Mouse (Mus musculus): ENCODE results near the gene Zhx3.

Gene Zhx3

DNA sequence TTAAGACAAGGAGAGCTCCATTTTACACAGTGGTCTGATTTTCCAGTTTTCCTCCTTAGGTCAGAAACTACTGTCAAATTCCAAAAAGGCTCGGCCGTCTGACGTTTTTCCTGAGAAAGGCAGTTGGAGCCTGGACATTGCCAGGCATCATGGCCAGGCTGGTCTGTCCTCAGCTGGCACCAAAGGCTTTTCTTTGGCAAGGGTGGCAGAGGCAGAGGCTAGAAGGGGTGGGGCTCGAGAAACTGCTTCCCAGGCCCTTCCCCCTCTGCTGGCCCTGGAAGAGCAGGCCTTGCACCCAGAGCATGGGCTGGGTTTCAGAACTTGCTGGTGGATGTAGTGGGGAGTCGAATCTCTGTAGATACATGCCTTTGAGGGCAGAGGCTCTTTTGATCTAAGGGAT, 9.6 kb upstream of the Zhx3 start:
- DNase-seq (ENCODE audit: low spot score in 2 of 2): no peak

- no peak for DNase-seq (ENCODE audit: low spot score in 2 of 2)
Observed at GRCm38 (mm10) chr2:160881462-160882101, 8.8 kb upstream of the Zhx3 start.

DNA sequence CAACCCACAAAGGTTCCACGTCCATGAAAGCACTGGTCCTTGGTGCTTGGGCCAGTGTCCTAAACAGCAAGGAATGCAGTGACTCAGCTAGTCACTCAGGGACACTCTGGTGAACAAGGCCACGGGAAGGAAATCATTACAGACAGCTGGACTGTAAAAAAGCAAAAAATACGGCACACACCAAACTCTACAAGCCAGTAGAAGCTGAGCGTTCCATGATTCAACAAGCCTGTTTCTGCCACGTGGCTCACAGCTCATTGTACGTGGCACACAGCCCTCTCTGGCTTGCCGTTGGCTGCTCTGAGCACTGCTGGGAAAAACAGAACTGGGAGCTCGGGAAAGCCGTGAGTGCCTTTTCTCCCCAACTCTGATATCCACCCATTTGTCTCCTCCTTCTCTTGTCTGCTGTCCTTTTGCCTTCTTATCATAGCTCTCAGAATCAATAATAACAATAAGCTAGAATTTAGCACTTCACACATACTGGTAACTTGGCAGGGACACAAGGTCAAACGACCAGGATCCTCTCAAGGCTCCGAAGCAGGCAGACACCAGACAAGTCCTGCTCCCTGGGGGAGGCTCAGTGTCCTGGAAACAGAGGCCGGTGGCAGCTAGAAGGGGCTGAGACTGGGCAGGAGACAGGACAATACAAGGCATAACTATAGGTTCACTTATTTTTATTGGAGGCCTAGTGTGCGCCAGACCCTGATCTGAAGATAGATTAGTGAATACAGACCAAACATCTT, 7.8 kb upstream of the Zhx3 start, which contains the start of gene Lpin3:
TSS of gene Lpin3 (plus strand) at position 218 of the 743 bp plus-strand sequence.
- DNase-seq (ENCODE audit: low spot score in 2 of 2): no peak

DNA sequence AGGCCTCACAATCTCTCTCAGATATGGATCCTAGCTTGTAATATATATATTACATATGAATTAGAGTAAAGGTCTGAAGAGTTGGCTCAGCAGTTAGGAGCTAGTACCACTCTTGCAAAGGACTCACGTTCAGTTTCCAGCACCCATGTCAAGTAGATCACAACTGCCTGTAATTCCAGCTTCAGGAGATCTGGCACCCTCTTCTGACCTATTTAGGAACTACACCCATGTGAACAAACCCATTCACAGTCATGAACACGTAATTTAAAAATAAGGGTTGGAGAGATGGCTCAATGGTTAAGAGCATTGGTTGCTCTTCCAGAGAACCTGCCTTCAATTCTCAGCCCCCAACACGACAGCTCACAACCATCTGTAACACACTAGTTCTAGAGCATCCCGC, 3.3 kb upstream of the Zhx3 start:
- no peak for DNase-seq (ENCODE audit: low spot score in 2 of 2)

- DNase-seq (ENCODE audit: low spot score in 2 of 2): no peak
Observed at GRCm38 (mm10) chr2:160874231-160874877, 1.6 kb upstream of the Zhx3 start.

- DNase-seq (ENCODE audit: low spot score in 2 of 2): peak; percentile 64 to 82
Observed at GRCm38 (mm10) chr2:160872395-160872794, 403 bp downstream of the Zhx3 start.

GRCm38 (mm10) chr2:160871310-160871709, 1.5 kb downstream of the Zhx3 start:
- no peak for DNase-seq (ENCODE audit: low spot score in 2 of 2)

- DNase-seq (ENCODE audit: low spot score in 2 of 2): no peak
Observed at GRCm38 (mm10) chr2:160869446-160869845, 3.4 kb downstream of the Zhx3 start.

GRCm38 (mm10) chr2:160865266-160865665, 7.5 kb downstream of the Zhx3 start:
- no peak for DNase-seq (ENCODE audit: low spot score in 2 of 2)

DNA sequence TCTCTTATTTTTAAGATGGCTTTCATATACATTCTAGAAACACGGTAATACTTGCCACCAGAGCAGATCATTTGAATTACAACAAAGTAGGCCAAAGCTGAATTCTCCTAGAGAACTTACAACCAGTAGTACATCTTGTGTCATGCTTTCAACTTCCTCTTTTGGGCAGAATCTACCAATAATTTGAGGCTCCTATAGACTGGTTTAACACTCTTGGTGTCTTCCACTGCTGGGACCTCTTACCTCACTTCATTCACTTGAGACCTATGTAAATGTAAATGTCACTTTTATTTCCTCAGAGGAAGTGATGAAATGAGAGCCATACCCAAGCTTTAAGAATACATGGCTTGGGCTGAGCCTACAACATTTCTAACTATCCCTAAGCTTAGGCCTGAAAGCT, 8.7 kb downstream of the Zhx3 start:
- DNase-seq (ENCODE audit: low spot score in 2 of 2): no peak

DNA sequence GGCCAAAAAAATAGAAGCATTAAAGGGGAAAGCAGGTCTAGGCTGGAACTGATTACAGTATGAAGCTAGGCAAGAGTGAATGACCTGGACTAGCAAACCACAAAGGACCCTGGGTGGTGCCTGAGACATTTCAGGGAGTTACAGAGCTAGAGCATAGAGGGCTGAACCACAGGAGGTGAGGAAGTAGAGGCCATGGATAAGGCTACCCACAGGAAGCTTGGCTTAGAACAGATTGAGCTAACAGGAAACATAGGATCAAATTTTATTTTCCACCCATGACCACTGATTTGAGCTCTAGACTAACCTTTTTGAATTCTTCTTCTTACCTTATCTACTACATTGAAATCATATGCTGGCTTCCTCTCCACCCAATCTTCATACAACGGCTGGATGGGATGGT, 12.4 kb downstream of the Zhx3 start:
- DNase-seq (ENCODE audit: low spot score in 2 of 2): no peak

DNA sequence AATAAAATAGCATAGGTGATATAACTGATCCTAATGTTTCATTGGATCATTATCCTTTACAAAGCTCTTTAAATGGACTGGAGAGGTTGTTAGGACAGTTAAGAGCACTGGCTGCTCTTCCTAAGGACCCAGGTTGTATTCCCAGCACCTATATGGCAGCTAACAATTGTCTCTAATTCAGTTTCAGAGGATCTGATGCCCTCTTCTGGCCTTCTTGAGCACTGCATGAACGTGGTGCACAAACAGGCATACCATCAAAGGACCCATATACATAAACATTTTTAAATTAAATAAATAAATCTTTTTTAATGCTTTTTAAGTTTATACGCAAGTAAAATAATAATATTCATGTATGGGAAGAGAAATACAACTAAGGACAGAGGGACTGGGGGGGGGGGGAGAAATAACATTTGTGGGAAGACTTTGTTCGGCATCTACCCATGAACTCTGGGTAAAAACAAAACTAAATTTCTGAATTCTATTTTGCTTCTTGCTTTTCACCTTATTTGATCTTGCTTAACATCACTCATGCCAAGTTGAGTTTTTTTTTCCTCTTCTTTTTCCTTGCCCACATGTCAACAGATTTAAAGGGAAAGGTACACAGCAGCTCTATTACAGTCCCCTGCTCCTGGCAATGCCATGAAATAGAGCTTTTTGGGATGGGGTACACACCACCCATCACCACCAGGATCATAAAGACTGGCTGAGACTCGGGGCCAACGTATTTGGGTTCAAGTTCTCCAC, 16.3 kb downstream of the Zhx3 start:
- no peak for DNase-seq (ENCODE audit: low spot score in 2 of 2)

GRCm38 (mm10) chr2:160854687-160855086, 18.1 kb downstream of the Zhx3 start:
- DNase-seq (ENCODE audit: low spot score in 2 of 2): no peak

DNA sequence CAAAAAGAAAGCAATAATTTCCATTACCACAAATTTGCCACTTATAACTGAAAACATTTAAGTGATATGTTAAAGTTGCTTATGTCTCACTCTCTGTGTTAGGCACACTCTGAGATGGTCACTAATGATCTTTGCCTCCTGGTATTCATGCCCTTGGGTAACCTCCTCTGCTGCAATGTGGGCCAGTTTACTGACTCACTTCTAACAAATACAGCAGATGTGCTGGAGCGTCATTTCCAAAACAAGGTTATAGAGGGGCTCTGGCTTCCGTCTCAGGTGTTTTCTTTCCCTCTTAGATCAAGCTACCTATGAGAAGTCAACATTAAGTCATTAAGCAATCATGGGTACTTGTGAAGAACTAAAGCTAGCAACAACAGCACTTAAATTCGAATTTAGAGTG, 22.4 kb downstream of the Zhx3 start:
- DNase-seq (ENCODE audit: low spot score in 2 of 2): no peak

GRCm38 (mm10) chr2:160849617-160850240, 23.1 kb downstream of the Zhx3 start:
- no peak for DNase-seq (ENCODE audit: low spot score in 2 of 2)

GRCm38 (mm10) chr2:160848186-160848585, 24.6 kb downstream of the Zhx3 start:
- DNase-seq (ENCODE audit: low spot score in 2 of 2): no peak

GRCm38 (mm10) chr2:160847664-160848063, 25.1 kb downstream of the Zhx3 start:
- no peak for DNase-seq (ENCODE audit: low spot score in 2 of 2)

DNA sequence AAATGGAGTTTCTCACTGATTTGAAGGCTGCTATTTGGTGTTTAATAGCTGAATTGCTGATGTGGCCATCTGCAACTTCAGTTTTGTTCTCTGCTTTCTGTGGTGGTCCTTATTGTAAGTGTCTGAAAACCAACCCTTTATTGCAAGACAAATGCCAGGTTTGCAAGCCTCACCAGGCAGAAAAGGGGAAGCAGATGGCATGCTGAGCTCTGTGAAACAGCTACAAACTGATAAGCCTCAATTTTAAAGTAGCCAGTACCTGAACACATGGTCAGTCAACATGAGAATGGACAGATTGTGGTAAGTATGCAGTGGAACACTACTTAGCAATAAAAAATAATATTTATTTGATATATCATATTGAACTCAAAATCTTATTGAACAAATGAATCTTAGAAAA, 32.0 kb downstream of the Zhx3 start:
- no peak for DNase-seq (ENCODE audit: low spot score in 2 of 2)

- no peak for DNase-seq (ENCODE audit: low spot score in 2 of 2)
Observed at GRCm38 (mm10) chr2:160810802-160811201, 62.0 kb downstream of the Zhx3 start.

GRCm38 (mm10) chr2:160810376-160810775, 62.4 kb downstream of the Zhx3 start:
- no peak for DNase-seq (ENCODE audit: low spot score in 2 of 2)

- DNase-seq (ENCODE audit: low spot score in 2 of 2): no peak
Observed at GRCm38 (mm10) chr2:160806091-160806521, 66.7 kb downstream of the Zhx3 start.

Measured in spleen, postnatal 10 days (tissue).